Mouse (Mus musculus) lung, postnatal 4 days (tissue): Measurements from ENCODE around the gene Cdkn2d.

Experiments used
- DNase-seq, 2 experiments: peaks; one replicate each; pipeline ENCODE4 v3.0.0; 2021

The Cdkn2d gene

GRCm38 (mm10) chr9:21316696-21317095 lies 25.5 kb upstream of the Cdkn2d start:
- DNase-seq, result peak in 1 of 2 experiments; percentile 21

- no peak for DNase-seq
Measured at GRCm38 (mm10) chr9:21315421-21315820, 24.2 kb upstream of the Cdkn2d start.

- DNase-seq, result no peak
Measured at GRCm38 (mm10) chr9:21314367-21315140, 23.3 kb upstream of the Cdkn2d start.

GRCm38 (mm10) chr9:21313394-21313793 lies 22.2 kb upstream of the Cdkn2d start:
- peak; percentile 89 to 93 for DNase-seq

GRCm38 (mm10) chr9:21312134-21312533 lies 20.9 kb upstream of the Cdkn2d start, which contains the start of gene Ap1m2:
TSS of gene Ap1m2 (minus strand) at chr9:21312337.
- DNase-seq, result peak; percentile 70 to 79

- DNase-seq, result no peak
Measured at GRCm38 (mm10) chr9:21311695-21312094, 20.5 kb upstream of the Cdkn2d start.

- no peak for DNase-seq
Measured at GRCm38 (mm10) chr9:21309150-21309741, 18.0 kb upstream of the Cdkn2d start.

GRCm38 (mm10) chr9:21305065-21305464 lies 13.9 kb upstream of the Cdkn2d start:
- no peak for DNase-seq

GRCm38 (mm10) chr9:21299014-21299413 lies 7.8 kb upstream of the Cdkn2d start:
- DNase-seq, result no peak

- no peak for DNase-seq
Measured at GRCm38 (mm10) chr9:21292271-21292670, 1.1 kb upstream of the Cdkn2d start.

GRCm38 (mm10) chr9:21291868-21292267 lies 661 bp upstream of the Cdkn2d start:
- peak in 1 of 2 experiments; percentile 11 for DNase-seq

GRCm38 (mm10) chr9:21290589-21290988 lies 618 bp downstream of the Cdkn2d start:
- DNase-seq, result no peak

- DNase-seq, result no peak
Measured at GRCm38 (mm10) chr9:21289337-21289671, 1.9 kb downstream of the Cdkn2d start.

- peak; percentile 56 to 67 for DNase-seq
Measured at GRCm38 (mm10) chr9:21288404-21289336, 2.5 kb downstream of the Cdkn2d start.

GRCm38 (mm10) chr9:21287571-21288402 lies 3.4 kb downstream of the Cdkn2d start, which contains the start of gene Kri1:
TSS of gene Kri1 (minus strand) at chr9:21287969.
- peak; percentile 99 for DNase-seq

GRCm38 (mm10) chr9:21286753-21287152 lies 4.5 kb downstream of the Cdkn2d start:
- no peak for DNase-seq

- DNase-seq, result no peak
Measured at GRCm38 (mm10) chr9:21283994-21284393, 7.2 kb downstream of the Cdkn2d start.

GRCm38 (mm10) chr9:21283591-21283990 lies 7.6 kb downstream of the Cdkn2d start:
- no peak for DNase-seq

GRCm38 (mm10) chr9:21277776-21278175 lies 13.4 kb downstream of the Cdkn2d start:
- no peak for DNase-seq

- DNase-seq, result no peak
Measured at GRCm38 (mm10) chr9:21276307-21276706, 14.9 kb downstream of the Cdkn2d start.

- DNase-seq, result no peak
Measured at GRCm38 (mm10) chr9:21275727-21276126, 15.5 kb downstream of the Cdkn2d start.

GRCm38 (mm10) chr9:21275013-21275710 lies 16.0 kb downstream of the Cdkn2d start:
- no peak for DNase-seq
